Mouse (Mus musculus): Measurements from ENCODE around the gene Ckap4.
"Not testable (repeated sequence)": the region's sequence is repeated elsewhere in the genome, so short reads cannot be mapped to it uniquely, and the experiment has no call there.

Gene Ckap4

GRCm38 (mm10) chr10:84549146-84549919 is 15.5 kb upstream of the Ckap4 start:
- peak; percentile 52 for DNase-seq (ENCODE audit: low read depth, low spot score)

GRCm38 (mm10) chr10:84544841-84545610 is 11.2 kb upstream of the Ckap4 start:
- DNase-seq (ENCODE audit: low read depth, low spot score): no peak

GRCm38 (mm10) chr10:84542802-84543658 is 9.2 kb upstream of the Ckap4 start:
- no peak for DNase-seq (ENCODE audit: low read depth, low spot score)

GRCm38 (mm10) chr10:84539651-84540050 is 5.8 kb upstream of the Ckap4 start:
- no peak for DNase-seq (ENCODE audit: low read depth, low spot score)

- DNase-seq (ENCODE audit: low read depth, low spot score): no peak
Observed at GRCm38 (mm10) chr10:84535859-84536258, 2.0 kb upstream of the Ckap4 start.

GRCm38 (mm10) chr10:84535458-84535857 is 1.6 kb upstream of the Ckap4 start:
- DNase-seq (ENCODE audit: low read depth, low spot score): no peak

- DNase-seq (ENCODE audit: low read depth, low spot score): no peak
Observed at GRCm38 (mm10) chr10:84532911-84533882, 665 bp downstream of the Ckap4 start.

GRCm38 (mm10) chr10:84532191-84532889 is 1.5 kb downstream of the Ckap4 start:
- DNase-seq (ENCODE audit: low read depth, low spot score): peak; percentile 30

GRCm38 (mm10) chr10:84531576-84531975 is 2.3 kb downstream of the Ckap4 start:
- no peak for DNase-seq (ENCODE audit: low read depth, low spot score)

GRCm38 (mm10) chr10:84530388-84530787 is 3.5 kb downstream of the Ckap4 start:
- no peak for DNase-seq (ENCODE audit: low read depth, low spot score)

GRCm38 (mm10) chr10:84527631-84528030 is 6.2 kb downstream of the Ckap4 start:
- DNase-seq (ENCODE audit: low read depth, low spot score): no peak

- no peak for DNase-seq (ENCODE audit: low read depth, low spot score)
Observed at GRCm38 (mm10) chr10:84527070-84527469, 6.8 kb downstream of the Ckap4 start.

- peak; percentile 61 for DNase-seq (ENCODE audit: low read depth, low spot score)
Observed at GRCm38 (mm10) chr10:84526488-84526887, 7.4 kb downstream of the Ckap4 start.

GRCm38 (mm10) chr10:84523682-84524081 is 10.2 kb downstream of the Ckap4 start:
- peak; percentile 78 for DNase-seq (ENCODE audit: low read depth, low spot score)

GRCm38 (mm10) chr10:84516414-84516927 is 17.4 kb downstream of the Ckap4 start:
- DNase-seq (ENCODE audit: low read depth, low spot score): peak; percentile 43

GRCm38 (mm10) chr10:84515980-84516379 is 17.9 kb downstream of the Ckap4 start:
- not testable (repeated sequence) for DNase-seq (ENCODE audit: low read depth, low spot score)

- DNase-seq (ENCODE audit: low read depth, low spot score): peak; percentile 87
Observed at GRCm38 (mm10) chr10:84515512-84515950, 18.3 kb downstream of the Ckap4 start.

GRCm38 (mm10) chr10:84514038-84514578 is 19.8 kb downstream of the Ckap4 start:
- DNase-seq (ENCODE audit: low read depth, low spot score): peak; percentile 82

GRCm38 (mm10) chr10:84512766-84513165 is 21.1 kb downstream of the Ckap4 start:
- DNase-seq (ENCODE audit: low read depth, low spot score): peak; percentile 55
